Mouse (Mus musculus) lung, postnatal 0 days (tissue): ENCODE measurements around the gene Tmprss13.

ENCODE experiments used
- CTCF ChIP-seq: IDR thresholded peaks from 2 replicates; pipeline ENCODE4 v1.5.1; 2016; ENCODE audit warnings: antibody characterized with exemption, mild to moderate bottlenecking
- EP300 ChIP-seq: IDR thresholded peaks from 2 replicates; pipeline ENCODE4 v1.6.1; 2016; ENCODE audit warnings: antibody characterized with exemption, mild to moderate bottlenecking, control low read depth

DNA sequence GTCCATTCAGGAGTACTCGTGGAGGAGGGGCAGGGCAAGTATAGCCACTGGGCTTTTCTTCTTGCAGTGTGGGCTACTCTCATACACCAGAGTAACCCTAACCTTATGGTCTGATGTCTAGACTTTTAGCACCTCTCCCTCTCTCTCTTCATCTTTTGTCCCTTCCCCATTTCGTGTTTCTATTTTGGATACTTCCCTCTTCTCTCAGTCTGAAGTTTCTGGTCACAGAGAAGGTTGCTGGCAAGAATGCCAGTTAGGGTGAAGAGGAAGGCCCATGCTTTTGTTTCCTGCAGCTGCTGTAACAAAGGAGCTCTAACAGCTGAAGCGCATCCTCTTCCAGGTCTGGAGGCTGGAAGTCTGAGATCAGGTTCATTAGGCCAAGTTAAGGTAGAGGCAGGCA, 38.0 kb upstream of the Tmprss13 start:
- TF ChIP-seq CTCF (no peak), EP300 (no peak)
